Mouse (Mus musculus) erythroid progenitor cell, adult 5-6 weeks (primary cell): Measurements from ENCODE around the gene Edf1. TPM values are rescaled to one million over a fixed set of nuclear protein-coding genes. Genes with fewer than 3 reads are reported as not detected.

ENCODE experiments used
- total RNA-seq, 2 experiments: library from RNA; stranded (forward) in 1 of 2; stranded (reverse) in 1 of 2; fragments of 150-400 nt in 1 of 2; fragments of 186-747, 209-891 nt in 1 of 2; gene quantifications; 2 replicates each; pipeline versions ENCODE4 v1.2.3 to v1.2.4; 2015 to 2017; ENCODE audit warnings: low replicate concordance in 2 of 2

Gene Edf1
- total RNA-seq, 2 experiments from 2014 or later = 65.0 to 72.1 TPM

Other genes starting within 250 kb of the Edf1 start
Only the 30 nearest of the 33 such genes appear.
- gene Dpp7, start 201.5 kb upstream of the Edf1 start, total RNA-seq (2015; ENCODE audit: low replicate concordance) = 4.7 TPM in 1 of 2 replicates, not detected in the other
- 0.68 and 6.2 TPM in 2 replicates for gene Dpp7, start 201.5 kb upstream of the Edf1 start, total RNA-seq (2017; ENCODE audit: low replicate concordance)
- gene Uap1l1, start 192.2 kb upstream of the Edf1 start, total RNA-seq (2015; ENCODE audit: low replicate concordance) = 8.8 and 13.3 TPM in 2 replicates
- 0.30 and 2.7 TPM in 2 replicates for gene Uap1l1, start 192.2 kb upstream of the Edf1 start, total RNA-seq (2017; ENCODE audit: low replicate concordance)
- gene Sapcd2, start 185.5 kb upstream of the Edf1 start, total RNA-seq (2015; ENCODE audit: low replicate concordance) = 5.9 and 10.1 TPM in 2 replicates
- gene Sapcd2, start 185.5 kb upstream of the Edf1 start, total RNA-seq (2017; ENCODE audit: low replicate concordance) = 7.8 and 9.6 TPM in 2 replicates
- not detected in 2 replicates for gene Entpd2, start 162.0 kb upstream of the Edf1 start, total RNA-seq (2015; ENCODE audit: low replicate concordance)
- not detected in 2 replicates for gene Entpd2, start 162.0 kb upstream of the Edf1 start, total RNA-seq (2017; ENCODE audit: low replicate concordance)
- not detected in 2 replicates for gene Npdc1, start 158.5 kb upstream of the Edf1 start, total RNA-seq (2015; ENCODE audit: low replicate concordance)
- gene Npdc1, start 158.5 kb upstream of the Edf1 start, total RNA-seq (2017; ENCODE audit: low replicate concordance) = not detected in 2 replicates
- gene Fut7, start 134.6 kb upstream of the Edf1 start, total RNA-seq (2015; ENCODE audit: low replicate concordance) = 4.3 TPM in 1 of 2 replicates, not detected in the other
- gene Fut7, start 134.6 kb upstream of the Edf1 start, total RNA-seq (2017; ENCODE audit: low replicate concordance) = 0.77 TPM in 1 of 2 replicates, not detected in the other
- 5.0 and 5.8 TPM in 2 replicates for gene Abca2, start 129.1 kb upstream of the Edf1 start, total RNA-seq (2015; ENCODE audit: low replicate concordance)
- gene Abca2, start 129.1 kb upstream of the Edf1 start, total RNA-seq (2017; ENCODE audit: low replicate concordance) = 1.3 and 2.4 TPM in 2 replicates
- not detected in 2 replicates for gene Clic3, start 101.0 kb upstream of the Edf1 start, total RNA-seq (2015; ENCODE audit: low replicate concordance)
- not detected in 2 replicates for gene Clic3, start 101.0 kb upstream of the Edf1 start, total RNA-seq (2017; ENCODE audit: low replicate concordance)
- 17.6 and 24.5 TPM in 2 replicates for gene Paxx, start 96.8 kb upstream of the Edf1 start, total RNA-seq (2015; ENCODE audit: low replicate concordance)
- gene Paxx, start 96.8 kb upstream of the Edf1 start, total RNA-seq (2017; ENCODE audit: low replicate concordance) = 5.3 TPM in 1 of 2 replicates, not detected in the other
- gene Ptgds, start 87.8 kb upstream of the Edf1 start, total RNA-seq (2015; ENCODE audit: low replicate concordance) = not detected in 2 replicates
- not detected in 2 replicates for gene Ptgds, start 87.8 kb upstream of the Edf1 start, total RNA-seq (2017; ENCODE audit: low replicate concordance)
- gene Lcn12, start 63.9 kb upstream of the Edf1 start, total RNA-seq (2015; ENCODE audit: low replicate concordance) = not detected in 2 replicates
- not detected in 2 replicates for gene Lcn12, start 63.9 kb upstream of the Edf1 start, total RNA-seq (2017; ENCODE audit: low replicate concordance)
- gene Fbxw5, start 57.1 kb upstream of the Edf1 start, total RNA-seq (2015; ENCODE audit: low replicate concordance) = 10.1 and 13.0 TPM in 2 replicates
- gene Fbxw5, start 57.1 kb upstream of the Edf1 start, total RNA-seq (2017; ENCODE audit: low replicate concordance) = 3.6 and 20.9 TPM in 2 replicates
- not detected in 2 replicates for gene C8g, start 56.1 kb upstream of the Edf1 start, total RNA-seq (2015; ENCODE audit: low replicate concordance)
- 0.64 TPM in 1 of 2 replicates, not detected in the other for gene C8g, start 56.1 kb upstream of the Edf1 start, total RNA-seq (2017; ENCODE audit: low replicate concordance)
- gene Traf2, start 10.9 kb upstream of the Edf1 start, total RNA-seq (2015; ENCODE audit: low replicate concordance) = 6.8 and 10.5 TPM in 2 replicates
- gene Traf2, start 10.9 kb upstream of the Edf1 start, total RNA-seq (2017; ENCODE audit: low replicate concordance) = 5.0 and 17.6 TPM in 2 replicates
- 0.72 TPM in 1 of 2 replicates, not detected in the other for gene Mamdc4, start 17.0 kb downstream of the Edf1 start, total RNA-seq (2015; ENCODE audit: low replicate concordance)
- gene Mamdc4, start 17.0 kb downstream of the Edf1 start, total RNA-seq (2017; ENCODE audit: low replicate concordance) = 2.6 TPM in 1 of 2 replicates, not detected in the other
- 3.6 TPM in 1 of 2 replicates, not detected in the other for gene Phpt1, start 17.4 kb downstream of the Edf1 start, total RNA-seq (2015; ENCODE audit: low replicate concordance)
- gene Phpt1, start 17.4 kb downstream of the Edf1 start, total RNA-seq (2017; ENCODE audit: low replicate concordance) = 1.1 TPM in 1 of 2 replicates, not detected in the other
- gene Ajm1, start 23.9 kb downstream of the Edf1 start, total RNA-seq (2015; ENCODE audit: low replicate concordance) = 0.36 TPM in 1 of 2 replicates, not detected in the other
- not detected in 2 replicates for gene Ajm1, start 23.9 kb downstream of the Edf1 start, total RNA-seq (2017; ENCODE audit: low replicate concordance)
- 6.5 and 23.1 TPM in 2 replicates for gene Rabl6, start 50.7 kb downstream of the Edf1 start, total RNA-seq (2015; ENCODE audit: low replicate concordance)
- gene Rabl6, start 50.7 kb downstream of the Edf1 start, total RNA-seq (2017; ENCODE audit: low replicate concordance) = 9.3 and 20.5 TPM in 2 replicates
- not detected in 2 replicates for gene Ccdc183, start 59.8 kb downstream of the Edf1 start, total RNA-seq (2015; ENCODE audit: low replicate concordance)
- gene Ccdc183, start 59.8 kb downstream of the Edf1 start, total RNA-seq (2017; ENCODE audit: low replicate concordance) = not detected in 2 replicates
- gene Tmem141, start 64.2 kb downstream of the Edf1 start, total RNA-seq (2015; ENCODE audit: low replicate concordance) = 26.3 TPM in 1 of 2 replicates, not detected in the other
- 5.5 TPM in 1 of 2 replicates, not detected in the other for gene Tmem141, start 64.2 kb downstream of the Edf1 start, total RNA-seq (2017; ENCODE audit: low replicate concordance)
- 85.1 and 103 TPM in 2 replicates for gene Fcna, start 70.2 kb downstream of the Edf1 start, total RNA-seq (2015; ENCODE audit: low replicate concordance)
- 28.7 and 55.7 TPM in 2 replicates for gene Fcna, start 70.2 kb downstream of the Edf1 start, total RNA-seq (2017; ENCODE audit: low replicate concordance)
- gene Lcn8, start 95.3 kb downstream of the Edf1 start, total RNA-seq (2015; ENCODE audit: low replicate concordance) = not detected in 2 replicates
- not detected in 2 replicates for gene Lcn8, start 95.3 kb downstream of the Edf1 start, total RNA-seq (2017; ENCODE audit: low replicate concordance)
- not detected in 2 replicates for gene Lcn5, start 100.1 kb downstream of the Edf1 start, total RNA-seq (2015; ENCODE audit: low replicate concordance)
- not detected in 2 replicates for gene Lcn5, start 100.1 kb downstream of the Edf1 start, total RNA-seq (2017; ENCODE audit: low replicate concordance)
- not detected in 2 replicates for gene Lcn6, start 118.9 kb downstream of the Edf1 start, total RNA-seq (2015; ENCODE audit: low replicate concordance)
- gene Lcn6, start 118.9 kb downstream of the Edf1 start, total RNA-seq (2017; ENCODE audit: low replicate concordance) = not detected in 2 replicates
- gene Lcn10, start 124.9 kb downstream of the Edf1 start, total RNA-seq (2015; ENCODE audit: low replicate concordance) = not detected in 2 replicates
- not detected in 2 replicates for gene Lcn10, start 124.9 kb downstream of the Edf1 start, total RNA-seq (2017; ENCODE audit: low replicate concordance)
- gene Obp2a, start 142.2 kb downstream of the Edf1 start, total RNA-seq (2015; ENCODE audit: low replicate concordance) = not detected in 2 replicates
- not detected in 2 replicates for gene Obp2a, start 142.2 kb downstream of the Edf1 start, total RNA-seq (2017; ENCODE audit: low replicate concordance)
- gene Bmyc, start 148.9 kb downstream of the Edf1 start, total RNA-seq (2015; ENCODE audit: low replicate concordance) = 2.5 and 3.2 TPM in 2 replicates
- gene Bmyc, start 148.9 kb downstream of the Edf1 start, total RNA-seq (2017; ENCODE audit: low replicate concordance) = not detected in 2 replicates
- gene Obp2b, start 179.2 kb downstream of the Edf1 start, total RNA-seq (2015; ENCODE audit: low replicate concordance) = not detected in 2 replicates
- gene Obp2b, start 179.2 kb downstream of the Edf1 start, total RNA-seq (2017; ENCODE audit: low replicate concordance) = not detected in 2 replicates
- not detected in 2 replicates for gene Lcn3, start 207.7 kb downstream of the Edf1 start, total RNA-seq (2015; ENCODE audit: low replicate concordance)
- not detected in 2 replicates for gene Lcn3, start 207.7 kb downstream of the Edf1 start, total RNA-seq (2017; ENCODE audit: low replicate concordance)
- gene Lcn11, start 219.2 kb downstream of the Edf1 start, total RNA-seq (2015; ENCODE audit: low replicate concordance) = not detected in 2 replicates
- not detected in 2 replicates for gene Lcn11, start 219.2 kb downstream of the Edf1 start, total RNA-seq (2017; ENCODE audit: low replicate concordance)